Mouse (Mus musculus): ENCODE data around the gene Hivep2. TPM values are rescaled to one million over a fixed set of nuclear protein-coding genes. Genes with fewer than 3 reads are reported as not detected.
A peak's percentile ranks its signal among the peaks of the same experiment; 100 is the strongest.

Gene Hivep2
- 5.6 and 6.9 TPM in 2 replicates for polyA plus RNA-seq (2016; fragmentation: Nextera tagmentation; extraction: Ambion mirVana)

DNA sequence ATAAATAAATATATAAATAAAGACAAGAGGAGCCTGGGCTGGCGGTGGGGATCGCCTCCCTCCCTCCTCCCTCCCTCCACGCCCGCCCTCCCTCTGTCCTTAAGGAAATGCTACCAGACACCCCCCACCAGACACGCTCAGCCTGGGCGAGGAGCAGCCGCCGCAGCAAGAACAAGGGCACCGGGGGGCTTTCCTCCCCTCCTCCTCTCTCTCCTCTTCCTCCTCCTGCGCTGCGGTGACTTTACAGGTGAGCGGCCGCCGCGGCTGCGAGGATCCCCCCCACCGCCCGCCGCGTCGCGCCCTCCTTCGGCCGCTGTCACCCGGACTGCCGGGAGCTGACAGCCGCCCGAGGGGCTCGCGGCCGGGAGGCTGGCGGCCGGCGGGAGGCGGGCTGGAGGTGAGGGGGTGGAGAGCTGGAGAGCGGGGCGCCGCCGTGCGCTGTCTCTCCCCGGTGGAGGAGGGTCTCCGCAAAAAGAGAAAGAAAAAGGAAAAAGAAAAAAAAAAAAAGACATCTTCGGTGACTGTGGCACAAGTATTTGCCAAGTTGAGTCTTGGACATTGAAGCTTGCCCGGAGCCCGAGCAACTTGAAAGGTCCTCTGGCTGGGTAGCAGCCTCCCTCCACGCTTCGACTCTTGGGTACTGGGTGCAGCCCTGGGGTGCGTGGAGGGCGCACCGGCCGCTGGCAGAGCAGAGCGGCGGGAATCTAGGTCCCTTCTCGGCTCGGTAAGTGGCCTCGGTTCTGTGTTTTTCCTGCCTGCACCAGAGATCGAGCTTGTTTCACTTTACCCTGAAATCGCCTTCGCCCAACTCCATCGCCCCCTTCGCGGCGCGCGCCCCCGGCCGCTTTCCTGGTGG lies at the start of gene Hivep2:
Hivep2 (plus strand) TSS at position 102 of the 856 bp plus-strand sequence.
- Histone ChIP-seq H3K9ac (peak within 1 kb of the TSS; percentile 88), H3K4me2 (replicated peaks) (peak within 1 kb of the TSS; percentile 98), H3K9me3 (no peaks in the 10 kb centered on the region), H3K4me3 (peak within 1 kb of the TSS; percentile 80), H3K36me3 (no peaks in the 10 kb centered on the region), H3K27me3 (replicated peaks) (no peaks in the 10 kb centered on the region), H3K27ac (peak within 1 kb of the TSS; percentile 97), H3K4me1 (peaks cover 5% of the 10 kb centered on the region; the same call in 1 of the 2 replicates)
- peak; percentile 45 for ATAC-seq (ENCODE audit: low FRiP score, low read depth)
- WGBS = under 1% methylated on average over 67 of the region's 67 CpGs

- 36% methylated on average over 12 of the region's 12 CpGs for WGBS
- Histone ChIP-seq H3K9me3 (no peaks in the 10 kb centered on the region), H3K27me3 (replicated peaks) (no peaks in the 10 kb centered on the region), H3K36me3 (no peaks in the 10 kb centered on the region), H3K4me3 (no peak overlapping the region), H3K9ac (no peak overlapping the region), H3K4me1 (peaks cover 5% of the 10 kb centered on the region; the same call in 1 of the 2 replicates), H3K27ac (no peak overlapping the region), H3K4me2 (replicated peaks) (peak overlapping the region; percentile 25; the same call in 1 of the 2 replicates)
- ATAC-seq (ENCODE audit: low FRiP score, low read depth) = peak; percentile 88
Measured at GRCm38 (mm10) chr10:13916645-13917342, 49.1 kb upstream of the Hivep2 start.

GRCm38 (mm10) chr10:13921641-13922385 lies 44.1 kb upstream of the Hivep2 start:
- 89% methylated on average over 9 of the region's 9 CpGs for WGBS
- H3K36me3 ChIP-seq = no peaks in the 10 kb centered on the region
- H3K9ac ChIP-seq = no peak overlapping the region
- no peak overlapping the region for H3K27ac ChIP-seq
- no peak overlapping the region for H3K4me2 ChIP-seq (replicated peaks)
- H3K9me3 ChIP-seq = no peaks in the 10 kb centered on the region
- H3K4me1 ChIP-seq = peaks cover 1% of the 10 kb centered on the region; the same call in 1 of the 2 replicates
- H3K4me3 ChIP-seq = no peak overlapping the region
- no peak for ATAC-seq (ENCODE audit: low FRiP score, low read depth)
- H3K27me3 ChIP-seq (replicated peaks) = no peaks in the 10 kb centered on the region

- Histone ChIP-seq H3K9ac (no peak overlapping the region), H3K4me3 (no peak overlapping the region), H3K4me1 (no peaks in the 10 kb centered on the region), H3K9me3 (no peaks in the 10 kb centered on the region), H3K27me3 (replicated peaks) (no peaks in the 10 kb centered on the region), H3K36me3 (no peaks in the 10 kb centered on the region), H3K4me2 (replicated peaks) (no peak overlapping the region), H3K27ac (no peak overlapping the region)
- no peak for ATAC-seq (ENCODE audit: low FRiP score, low read depth)
- 83% methylated on average over 5 of the region's 5 CpGs for WGBS
Measured at GRCm38 (mm10) chr10:13929306-13929705, 36.6 kb upstream of the Hivep2 start.

DNA sequence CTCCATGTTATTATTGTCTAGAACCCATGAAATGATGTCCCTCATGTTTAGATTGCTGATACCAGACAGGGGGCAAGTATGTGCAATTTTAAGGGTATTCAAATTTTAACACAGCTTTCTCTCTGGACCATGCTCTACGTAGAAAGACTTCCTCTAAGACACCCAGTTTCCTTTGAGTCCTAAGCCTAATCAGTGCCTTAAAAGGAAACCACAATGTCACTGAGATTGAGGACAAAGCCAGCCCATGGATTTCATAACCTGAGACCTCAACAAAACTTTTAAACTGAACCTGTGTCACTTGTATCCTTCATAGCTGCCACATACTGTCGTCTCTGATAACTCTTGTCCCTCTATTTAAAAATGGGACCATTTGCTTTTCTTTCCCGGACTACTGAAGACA lies 33.7 kb upstream of the Hivep2 start:
- H3K4me2 ChIP-seq (replicated peaks) = no peak overlapping the region
- no peaks in the 10 kb centered on the region for H3K4me1 ChIP-seq
- no peak overlapping the region for H3K27ac ChIP-seq
- H3K9ac ChIP-seq = no peak overlapping the region
- H3K9me3 ChIP-seq = no peaks in the 10 kb centered on the region
- no peak for ATAC-seq (ENCODE audit: low FRiP score, low read depth)
- H3K27me3 ChIP-seq (replicated peaks) = no peaks in the 10 kb centered on the region
- no peak overlapping the region for H3K4me3 ChIP-seq
- H3K36me3 ChIP-seq = no peaks in the 10 kb centered on the region
- WGBS = 84% methylated on average over 3 of the region's 3 CpGs

- Histone ChIP-seq H3K27ac (no peak overlapping the region), H3K9me3 (no peaks in the 10 kb centered on the region), H3K9ac (no peak overlapping the region), H3K4me1 (no peaks in the 10 kb centered on the region), H3K4me2 (replicated peaks) (no peak overlapping the region), H3K27me3 (replicated peaks) (no peaks in the 10 kb centered on the region), H3K4me3 (no peak overlapping the region), H3K36me3 (no peaks in the 10 kb centered on the region)
- ATAC-seq (ENCODE audit: low FRiP score, low read depth) = no peak
- WGBS = 81% methylated on average over 7 of the region's 7 CpGs
Measured at GRCm38 (mm10) chr10:13933320-13933719, 32.6 kb upstream of the Hivep2 start.

GRCm38 (mm10) chr10:13935646-13936045 lies 30.2 kb upstream of the Hivep2 start:
- no peak overlapping the region for H3K9ac ChIP-seq
- H3K27ac ChIP-seq = no peak overlapping the region
- H3K27me3 ChIP-seq (replicated peaks) = no peaks in the 10 kb centered on the region
- no peak for ATAC-seq (ENCODE audit: low FRiP score, low read depth)
- no peaks in the 10 kb centered on the region for H3K9me3 ChIP-seq
- WGBS = 88% methylated on average over 2 of the region's 2 CpGs
- no peaks in the 10 kb centered on the region for H3K36me3 ChIP-seq
- H3K4me1 ChIP-seq = no peaks in the 10 kb centered on the region
- H3K4me3 ChIP-seq = no peak overlapping the region
- no peak overlapping the region for H3K4me2 ChIP-seq (replicated peaks)

DNA sequence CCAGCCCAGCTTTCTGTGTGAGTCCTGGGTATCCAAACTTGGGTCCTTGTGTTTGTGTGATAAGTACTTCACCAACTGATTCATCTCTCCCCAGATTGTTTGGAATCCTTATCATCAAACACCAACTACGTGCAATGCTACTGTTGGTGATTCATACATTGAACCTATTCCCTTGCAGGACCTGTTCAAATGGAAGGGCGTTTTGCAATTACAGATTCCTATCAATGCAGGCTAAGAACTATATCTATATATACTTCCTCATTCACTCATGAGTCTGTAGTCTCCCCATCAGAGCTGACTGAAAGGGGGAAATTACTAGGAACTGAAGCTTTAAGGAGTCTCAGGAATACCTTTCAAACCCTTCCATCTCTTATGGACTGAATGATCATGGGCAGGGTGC lies 24.5 kb upstream of the Hivep2 start:
- ATAC-seq (ENCODE audit: low FRiP score, low read depth) = no peak
- H3K4me2 ChIP-seq (replicated peaks) = no peak overlapping the region
- no peak overlapping the region for H3K9ac ChIP-seq
- no peak overlapping the region for H3K4me3 ChIP-seq
- H3K9me3 ChIP-seq = no peaks in the 10 kb centered on the region
- H3K27ac ChIP-seq = no peak overlapping the region
- no peaks in the 10 kb centered on the region for H3K27me3 ChIP-seq (replicated peaks)
- 90% methylated on average over 2 of the region's 2 CpGs for WGBS
- H3K36me3 ChIP-seq = no peaks in the 10 kb centered on the region
- no peaks in the 10 kb centered on the region for H3K4me1 ChIP-seq

- H3K4me3 ChIP-seq = no peak overlapping the region
- no peaks in the 10 kb centered on the region for H3K27me3 ChIP-seq (replicated peaks)
- H3K4me2 ChIP-seq (replicated peaks) = no peak overlapping the region
- ATAC-seq (ENCODE audit: low FRiP score, low read depth) = no peak
- no peaks in the 10 kb centered on the region for H3K4me1 ChIP-seq
- WGBS = 61% methylated on average over 3 of the region's 3 CpGs
- H3K27ac ChIP-seq = no peak overlapping the region
- H3K9ac ChIP-seq = no peak overlapping the region
- H3K36me3 ChIP-seq = no peaks in the 10 kb centered on the region
- no peaks in the 10 kb centered on the region for H3K9me3 ChIP-seq
Measured at GRCm38 (mm10) chr10:13943706-13944105, 22.2 kb upstream of the Hivep2 start.

DNA sequence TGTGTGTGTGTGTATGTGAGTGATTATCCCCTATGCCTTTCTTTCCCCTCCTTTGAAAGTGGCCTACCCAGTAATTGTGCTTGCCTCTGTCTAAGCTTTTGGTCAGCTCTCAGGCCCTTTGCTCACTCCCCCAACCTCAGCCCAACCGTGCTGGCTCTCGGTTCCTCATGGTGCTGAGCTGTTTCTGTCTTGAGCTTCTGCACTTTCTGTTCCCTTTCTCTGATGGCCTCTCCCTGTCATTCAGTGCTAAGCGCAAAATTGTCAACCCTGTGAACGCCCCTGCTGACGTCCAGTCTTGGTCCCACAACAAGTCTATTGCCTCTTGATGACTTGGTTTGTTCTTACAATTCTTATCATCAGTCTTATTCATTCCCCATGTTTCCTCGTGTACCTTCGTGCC lies 19.4 kb upstream of the Hivep2 start:
- H3K9me3 ChIP-seq = no peaks in the 10 kb centered on the region
- no peak overlapping the region for H3K9ac ChIP-seq
- WGBS = 77% methylated on average over 7 of the region's 7 CpGs
- H3K27ac ChIP-seq = no peak overlapping the region
- no peak overlapping the region for H3K4me2 ChIP-seq (replicated peaks)
- H3K36me3 ChIP-seq = no peaks in the 10 kb centered on the region
- no peak for ATAC-seq (ENCODE audit: low FRiP score, low read depth)
- no peak overlapping the region for H3K4me3 ChIP-seq
- no peaks in the 10 kb centered on the region for H3K4me1 ChIP-seq
- H3K27me3 ChIP-seq (replicated peaks) = no peaks in the 10 kb centered on the region

- no peaks in the 10 kb centered on the region for H3K9me3 ChIP-seq
- H3K27me3 ChIP-seq (replicated peaks) = no peaks in the 10 kb centered on the region
- 58% methylated on average over 2 of the region's 2 CpGs for WGBS
- no peak overlapping the region for H3K27ac ChIP-seq
- no peak overlapping the region for H3K4me2 ChIP-seq (replicated peaks)
- no peak for ATAC-seq (ENCODE audit: low FRiP score, low read depth)
- no peaks in the 10 kb centered on the region for H3K36me3 ChIP-seq
- no peak overlapping the region for H3K4me3 ChIP-seq
- H3K9ac ChIP-seq = no peak overlapping the region
- peaks cover 2% of the 10 kb centered on the region; the same call in 1 of the 2 replicates for H3K4me1 ChIP-seq
Measured at GRCm38 (mm10) chr10:13962965-13963364, 2.9 kb upstream of the Hivep2 start.
